Comparison of ENCODE assay signal across 18 mouse cellular contexts in genomic region chr2:125936396-125936795, GRCm38 (mm10).
DNase-seq lines count a peak whose midpoint lies in the region; ATAC-seq and TF ChIP-seq lines count a peak whose summit lies in the region.
"Had no signal": no experiment of that assay in that cellular context is flagged by ENCODE, and none has a peak within 500 bp of the region (broad histone marks: within the 10 kb centered on the region; RNA-seq: fewer than 3 reads in every experiment).

No protein-coding gene starts in this region.

- no peaks in the 10 kb centered on the region for H3K27me3 ChIP-seq in kidney, adult 2 months (replicated peaks; ENCODE audit: control insufficient read depth, insufficient read depth, low read length)
- H3K27me3 ChIP-seq in E14TG2a.4 (ENCODE audit: insufficient read depth, low read length), result no peaks in the 10 kb centered on the region
- H3K27me3 ChIP-seq in embryonic facial prominence, embryonic 10.5 days (replicated peaks; ENCODE audit: low read depth, poor library complexity, severe bottlenecking), result no peaks in the 10 kb centered on the region
- H3K27me3 ChIP-seq in heart, embryonic 12.5 days (replicated peaks), result no peaks in the 10 kb centered on the region
- H3K27me3 ChIP-seq: hindbrain, embryonic 13.5 days; limb, embryonic 12.5 days; midbrain, embryonic 13.5 days; neural tube, embryonic 12.5 days had no signal

- no peak for DNase-seq in kidney, adult 2 months
- DNase-seq in kidney, postnatal 14 days, result no peak
- peak; percentile 51 for DNase-seq in 416B (ENCODE audit: low read depth)
- DNase-seq in embryonic facial prominence, embryonic 10.5 days (ENCODE audit: low spot score), result peak; percentile 28
- no peak for DNase-seq in B cell, adult 2 months
- DNase-seq: cerebellum, adult 11 months; gastrocnemius, adult 2 months; kidney, adult 9 months; layer of hippocampus, adult 9-11 months; lung, postnatal 10 days; retina, postnatal 1 day had no signal

- H3K36me3 ChIP-seq in kidney, adult 2 months (ENCODE audit: control insufficient read depth, insufficient read depth, low read length), result no peaks in the 10 kb centered on the region; the same call in 1 of the 2 replicates
- peaks cover 32% of the 10 kb centered on the region for H3K36me3 ChIP-seq in E14TG2a.4 (ENCODE audit: insufficient read depth, low read length)
- H3K36me3 ChIP-seq in embryonic facial prominence, embryonic 10.5 days (replicated peaks), result peaks cover 9% of the 10 kb centered on the region
- peaks cover 9% of the 10 kb centered on the region; the same call in 1 of the 2 replicates for H3K36me3 ChIP-seq in heart, embryonic 12.5 days
- H3K36me3 ChIP-seq: neural tube, embryonic 12.5 days had no signal

- TF ChIP-seq POLR2A in kidney, adult 2 months (IDR thresholded peaks at IDR 0.05; ENCODE audit: low read depth, low read length), result no peak

- H3K9ac ChIP-seq in heart, embryonic 12.5 days, result no peak overlapping the region
- H3K9ac ChIP-seq: hindbrain, embryonic 13.5 days; limb, embryonic 12.5 days; midbrain, embryonic 13.5 days; neural tube, embryonic 12.5 days had no signal

- no peak overlapping the region for H3K4me2 ChIP-seq in heart, embryonic 12.5 days
- H3K4me2 ChIP-seq: heart, embryonic 11.5 days; hindbrain, embryonic 13.5 days; limb, embryonic 12.5 days; midbrain, embryonic 13.5 days; neural tube, embryonic 12.5 days had no signal

- no peak for ATAC-seq in heart, embryonic 12.5 days (ENCODE audit: insufficient number of reproducible peaks, low FRiP score)
- ATAC-seq: midbrain, embryonic 13.5 days had no signal

- peak; percentile 32; the same call in 1 of the 2 replicates for TF ChIP-seq CTCF in kidney, adult 2 months (conservative IDR thresholded peaks at IDR 0.05; ENCODE audit: insufficient read depth, insufficient read length, low read depth, low read length)
- peak; percentile 35 for TF ChIP-seq CTCF in E14TG2a.4 (conservative IDR thresholded peaks at IDR 0.05; ENCODE audit: low read length)

- H3K4me1 ChIP-seq in kidney, adult 2 months (ENCODE audit: control insufficient read depth, insufficient read depth, low read length), result no peaks in the 10 kb centered on the region
- no peaks in the 10 kb centered on the region for H3K4me1 ChIP-seq in E14TG2a.4 (replicated peaks; ENCODE audit: low read depth, low read length)
- peaks cover 15% of the 10 kb centered on the region for H3K4me1 ChIP-seq in embryonic facial prominence, embryonic 10.5 days
- H3K4me1 ChIP-seq in heart, embryonic 12.5 days (replicated peaks), result peaks cover 17% of the 10 kb centered on the region
- H3K4me1 ChIP-seq: midbrain, embryonic 13.5 days; neural tube, embryonic 12.5 days had no signal

- WGBS in kidney, adult 2 months, result 67% methylated on average over 5 of the region's 5 CpGs
- WGBS in embryonic facial prominence, embryonic 10.5 days, result 51% methylated on average over 5 of the region's 5 CpGs
- 62% methylated on average over 5 of the region's 5 CpGs for WGBS in heart, embryonic 12.5 days

- no peak overlapping the region for H3K4me3 ChIP-seq in kidney, adult 2 months (ENCODE audit: insufficient read depth, low read depth, low read length)
- no peak overlapping the region for H3K4me3 ChIP-seq in E14TG2a.4 (replicated peaks; ENCODE audit: low read length)
- no peak overlapping the region for H3K4me3 ChIP-seq in embryonic facial prominence, embryonic 10.5 days
- H3K4me3 ChIP-seq in heart, embryonic 12.5 days, result no peak overlapping the region
- H3K4me3 ChIP-seq: gastrocnemius, adult 2 months; hindbrain, embryonic 13.5 days; limb, embryonic 12.5 days; midbrain, embryonic 13.5 days; neural tube, embryonic 12.5 days had no signal

- H3K9me3 ChIP-seq in E14TG2a.4 (ENCODE audit: low read length), result peaks cover 4% of the 10 kb centered on the region
- no peaks in the 10 kb centered on the region for H3K9me3 ChIP-seq in embryonic facial prominence, embryonic 10.5 days
- no peaks in the 10 kb centered on the region for H3K9me3 ChIP-seq in heart, embryonic 12.5 days (replicated peaks)
- H3K9me3 ChIP-seq: hindbrain, embryonic 13.5 days; limb, embryonic 12.5 days; midbrain, embryonic 13.5 days; neural tube, embryonic 12.5 days had no signal

- H3K27ac ChIP-seq in kidney, adult 2 months (ENCODE audit: insufficient read depth, low read depth, low read length), result no peak overlapping the region
- H3K27ac ChIP-seq in embryonic facial prominence, embryonic 10.5 days (replicated peaks), result no peak overlapping the region
- H3K27ac ChIP-seq in heart, embryonic 12.5 days (ENCODE audit: poor library complexity, severe bottlenecking), result no peak overlapping the region
- H3K27ac ChIP-seq: gastrocnemius, adult 2 months; hindbrain, embryonic 13.5 days; limb, embryonic 12.5 days; midbrain, embryonic 13.5 days; neural tube, embryonic 12.5 days had no signal

Comparison
In these comparisons a context has a peak if more than half of its experiments do, and no peak if none do; other contexts are left out.
1. DNase-seq: peak in 416B (single experiment) and embryonic facial prominence, embryonic 10.5 days (single experiment); none in kidney, adult 2 months (single experiment), kidney, postnatal 14 days (single experiment) and B cell, adult 2 months (0 of 2).